14 mouse cellular contexts compared by ENCODE assay signal in genomic region chr2:85095906-85096305, GRCm38 (mm10). TPM values are rescaled to one million over a fixed set of nuclear protein-coding genes. Genes with fewer than 3 reads are reported as not detected.
A peak's percentile ranks its signal among the peaks of the same experiment; 100 is the strongest.
DNase-seq lines count a peak whose midpoint lies in the region; ATAC-seq lines count a peak whose summit lies in the region.
"Had no signal": no experiment of that assay in that cellular context is flagged by ENCODE, and none has a peak within 500 bp of the region (broad histone marks: within the 10 kb centered on the region; RNA-seq: fewer than 3 reads in every experiment).

No protein-coding gene starts in this region.

- H3K4me2 ChIP-seq in midbrain, embryonic 11.5 days: no peak overlapping the region
- H3K4me2 ChIP-seq: lung, embryonic 14.5 days; neural tube, embryonic 13.5 days had no signal

- H3K4me3 ChIP-seq in midbrain, embryonic 11.5 days (ENCODE audit: low read depth, low read length): no peak overlapping the region
- H3K4me3 ChIP-seq: gastrocnemius, adult 2 months; left cerebral cortex, adult 2 months; neural tube, embryonic 13.5 days had no signal

- no peak overlapping the region for H3K27ac ChIP-seq in midbrain, embryonic 11.5 days (ENCODE audit: low read depth, low read length)
- H3K27ac ChIP-seq: gastrocnemius, adult 2 months; left cerebral cortex, adult 2 months; neural tube, embryonic 13.5 days had no signal

- H3K27me3 ChIP-seq in midbrain, embryonic 11.5 days (ENCODE audit: control insufficient read depth, insufficient read depth, low read length): no peaks in the 10 kb centered on the region
- H3K27me3 ChIP-seq: neural tube, embryonic 13.5 days had no signal

- no peaks in the 10 kb centered on the region; the same call in 1 of the 2 replicates for H3K9me3 ChIP-seq in midbrain, embryonic 11.5 days (ENCODE audit: control insufficient read depth, low read length)
- H3K9me3 ChIP-seq: neural tube, embryonic 13.5 days had no signal

- peak; percentile 64 for ATAC-seq in midbrain, embryonic 11.5 days (ENCODE audit: low FRiP score)

- H3K4me1 ChIP-seq in midbrain, embryonic 11.5 days (ENCODE audit: control insufficient read depth, insufficient read depth, low read length): no peaks in the 10 kb centered on the region
- H3K4me1 ChIP-seq: neural tube, embryonic 13.5 days had no signal

- H3K9ac ChIP-seq in midbrain, embryonic 11.5 days (ENCODE audit: low read length): no peak overlapping the region
- H3K9ac ChIP-seq: lung, embryonic 14.5 days; neural tube, embryonic 13.5 days had no signal

- no peaks in the 10 kb centered on the region for H3K36me3 ChIP-seq in midbrain, embryonic 11.5 days (ENCODE audit: control insufficient read depth, insufficient read depth, low read length)
- H3K36me3 ChIP-seq: neural tube, embryonic 13.5 days had no signal

- WGBS in midbrain, embryonic 11.5 days: 39% methylated on average over 5 of the region's 5 CpGs

- DNase-seq in adrenal gland, adult (ENCODE audit: inconsistent age in 2 of 2, low spot score in 1 of 2): peak; percentile 41 to 73
- DNase-seq in adrenal gland, adult 18-20 months (ENCODE audit: low spot score in 2 of 2): no peak
- peak; percentile 1 to 5 for DNase-seq in layer of hippocampus, postnatal 10 days (ENCODE audit: low spot score in 2 of 2)
- DNase-seq in layer of hippocampus, postnatal 36 days: no peak
- peak; percentile 12 for DNase-seq in embryo, embryonic 9.5 days (ENCODE audit: extremely low spot score)
- no peak for DNase-seq in midbrain, embryonic 11.5 days (ENCODE audit: low spot score, missing footprints)
- DNase-seq in right cerebral cortex, postnatal 36 days (ENCODE audit: low spot score in 2 of 2): no peak
- no peak for DNase-seq in thymus, postnatal 25 days
- DNase-seq: cerebellum, adult 2 months; gastrocnemius, adult 2 months; kidney, adult 8-10 months; lung, embryonic 14.5 days had no signal

RNA-seq across cellular contexts. Expression of gene Aplnr, which starts 40.1 kb away (rescaled TPM):
- total RNA-seq in adrenal gland, adult 18-20 months (2021): 1 to 10 TPM; 4.2 to 7.1 TPM
- total RNA-seq in layer of hippocampus, postnatal 10 days (2021): 10 to 100 TPM; 14.9 to 17.7 TPM
- 1 to 10 TPM in 1 of 2 experiments, under 1 TPM in 1; 0.91 to 1.0 TPM for total RNA-seq in layer of hippocampus, postnatal 36 days (2021)
- 29.8 and 29.9 TPM in 2 replicates for polyA plus RNA-seq in midbrain, embryonic 11.5 days (2014; fragmentation: Nextera tagmentation; extraction: Ambion mirVana)

RNA-seq across cellular contexts. Expression of gene Tnks1bp1, which starts 48.1 kb away (rescaled TPM):
- total RNA-seq in adrenal gland, adult 18-20 months (2021): 10 to 100 TPM; 82.1 to 89.6 TPM
- total RNA-seq in layer of hippocampus, postnatal 10 days (2021): 100 to 1,000 TPM; 112 to 130 TPM
- 100 to 1,000 TPM; 159 to 174 TPM for total RNA-seq in layer of hippocampus, postnatal 36 days (2021)
- 8.1 and 9.6 TPM in 2 replicates for polyA plus RNA-seq in midbrain, embryonic 11.5 days (2014; fragmentation: Nextera tagmentation; extraction: Ambion mirVana)

RNA-seq across cellular contexts. Expression of gene P2rx3, which starts 58.6 kb away (rescaled TPM):
- under 1 TPM; 0.74 to 0.86 TPM for total RNA-seq in adrenal gland, adult 18-20 months (2021)
- 1 to 10 TPM; 2.0 to 2.1 TPM for total RNA-seq in layer of hippocampus, postnatal 10 days (2021)
- 1 to 10 TPM; 1.4 to 2.7 TPM for total RNA-seq in layer of hippocampus, postnatal 36 days (2021)
- polyA plus RNA-seq in midbrain, embryonic 11.5 days (2014; fragmentation: Nextera tagmentation; extraction: Ambion mirVana): 2.8 and 3.0 TPM in 2 replicates

RNA-seq across cellular contexts. Expression of gene Ssrp1, which starts 58.9 kb away (rescaled TPM):
- total RNA-seq in adrenal gland, adult 18-20 months (2021): 100 to 1,000 TPM in 1 of 2 experiments, 10 to 100 TPM in 1; 96.5 to 122 TPM
- 100 to 1,000 TPM; 110 to 122 TPM for total RNA-seq in layer of hippocampus, postnatal 10 days (2021)
- 100 to 1,000 TPM; 120 TPM for total RNA-seq in layer of hippocampus, postnatal 36 days (2021)
- 345 and 352 TPM in 2 replicates for polyA plus RNA-seq in midbrain, embryonic 11.5 days (2014; fragmentation: Nextera tagmentation; extraction: Ambion mirVana)

Comparison
In these comparisons a context has a peak if more than half of its experiments do, and no peak if none do; other contexts are left out.
1. DNase-seq: peak in adrenal gland, adult (2 of 2), layer of hippocampus, postnatal 10 days (2 of 2) and embryo, embryonic 9.5 days (single experiment); none in adrenal gland, adult 18-20 months (0 of 2), layer of hippocampus, postnatal 36 days (0 of 2), midbrain, embryonic 11.5 days (single experiment), right cerebral cortex, postnatal 36 days (0 of 2) and thymus, postnatal 25 days (single experiment).